Mouse (Mus musculus): ENCODE results near the gene Nosip.

Gene Nosip

GRCm38 (mm10) chr7:45035631-45036030, 26.6 kb upstream of the Nosip start:
- peak; percentile 89 for DNase-seq (ENCODE audit: low read depth, low spot score)

GRCm38 (mm10) chr7:45036702-45037101, 25.5 kb upstream of the Nosip start:
- DNase-seq (ENCODE audit: low read depth, low spot score) = no peak

GRCm38 (mm10) chr7:45037720-45038361, 24.4 kb upstream of the Nosip start:
- DNase-seq (ENCODE audit: low read depth, low spot score) = peak; percentile 67

- no peak for DNase-seq (ENCODE audit: low read depth, low spot score)
Observed at GRCm38 (mm10) chr7:45038411-45038810, 23.8 kb upstream of the Nosip start.

GRCm38 (mm10) chr7:45040851-45041250, 21.4 kb upstream of the Nosip start:
- no peak for DNase-seq (ENCODE audit: low read depth, low spot score)

DNA sequence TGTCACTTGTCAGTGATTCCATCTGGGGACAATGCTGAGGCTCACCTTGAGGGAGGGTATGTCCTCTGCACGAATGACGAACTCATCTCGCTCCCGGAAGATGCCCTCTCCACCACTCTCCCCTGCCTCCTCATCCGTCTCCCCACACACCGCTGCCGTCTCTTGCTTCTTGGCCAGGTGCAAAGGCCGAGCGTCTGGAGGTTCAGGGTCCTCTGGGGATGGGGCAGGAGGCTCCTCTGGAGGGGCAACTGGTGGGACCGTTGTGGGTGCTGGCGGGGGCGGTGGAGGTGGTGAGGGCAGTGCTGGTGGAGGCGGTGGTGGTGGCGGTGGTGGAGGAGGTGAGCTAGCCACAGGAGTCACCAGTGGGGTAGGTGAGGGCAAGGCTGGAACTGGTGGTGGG, 18.9 kb upstream of the Nosip start:
- DNase-seq (ENCODE audit: low read depth, low spot score) = no peak

DNA sequence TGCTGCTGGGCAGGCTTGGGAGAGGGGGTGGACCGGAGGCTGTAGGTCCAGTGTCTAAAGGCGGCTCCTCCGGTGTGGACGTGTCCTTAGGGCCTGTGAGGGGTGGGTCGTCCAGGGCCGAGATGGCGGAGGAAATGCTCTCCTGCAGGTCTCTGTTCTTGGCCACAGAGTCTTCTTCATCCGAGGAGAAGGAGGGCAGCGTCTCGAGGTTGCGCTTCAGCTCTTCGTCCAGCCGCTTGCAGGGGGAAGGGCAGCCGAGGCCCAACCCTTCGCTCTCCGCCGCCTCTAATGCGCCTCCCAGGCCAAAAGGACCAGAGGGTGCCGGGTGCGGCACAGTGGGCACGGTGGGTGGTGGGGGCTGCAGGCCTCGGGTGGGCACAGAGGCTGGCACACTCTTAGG, 16.5 kb upstream of the Nosip start:
- no peak for DNase-seq (ENCODE audit: low read depth, low spot score)

GRCm38 (mm10) chr7:45046853-45047350, 15.3 kb upstream of the Nosip start:
- no peak for DNase-seq (ENCODE audit: low read depth, low spot score)

- DNase-seq (ENCODE audit: low read depth, low spot score) = no peak
Observed at GRCm38 (mm10) chr7:45047491-45047890, 14.7 kb upstream of the Nosip start.

DNA sequence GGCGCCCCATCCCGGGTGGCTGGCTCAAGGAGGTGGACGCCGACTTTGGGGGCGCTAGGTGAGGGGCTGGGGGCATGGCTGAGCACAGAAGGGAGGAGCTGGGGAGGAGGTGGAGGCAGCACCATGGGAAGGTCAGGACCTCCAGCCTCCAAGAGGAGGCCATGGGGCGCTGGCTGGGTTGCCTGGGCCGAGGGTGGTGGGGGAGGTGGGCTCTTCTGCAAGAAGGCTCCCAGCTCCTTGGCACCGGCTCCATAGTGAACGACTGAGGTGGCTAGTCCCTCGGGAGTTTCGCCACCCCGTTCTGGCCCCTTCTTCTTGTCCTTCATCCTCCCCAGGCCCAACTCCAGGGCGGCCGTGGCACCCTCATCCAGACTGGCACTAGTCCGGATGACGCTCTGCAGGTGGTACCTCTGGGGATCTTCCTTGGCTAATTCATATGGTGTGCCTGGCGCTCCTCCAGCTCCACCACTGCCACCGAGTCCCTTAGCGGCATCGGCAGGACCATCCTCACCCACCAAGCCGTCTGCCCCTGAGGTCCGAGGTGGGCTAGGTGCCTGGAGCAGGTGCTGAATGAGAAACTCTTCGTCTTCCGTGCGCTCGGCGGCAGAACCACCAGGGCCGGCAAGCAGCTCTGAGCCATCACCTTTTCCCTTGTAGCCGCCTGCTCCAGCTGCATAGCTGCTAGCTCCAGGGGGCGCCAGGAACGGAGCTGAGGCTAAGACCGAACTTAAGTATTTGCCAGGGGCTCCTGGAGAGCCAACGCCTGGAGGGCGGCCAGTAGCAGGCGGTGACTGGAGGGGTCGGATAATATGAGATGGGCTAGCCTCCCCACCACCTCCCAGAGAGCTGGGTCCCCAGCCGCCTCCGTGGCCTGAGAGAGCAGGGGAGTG, 14.0 kb upstream of the Nosip start:
- DNase-seq (ENCODE audit: low read depth, low spot score) = no peak

DNA sequence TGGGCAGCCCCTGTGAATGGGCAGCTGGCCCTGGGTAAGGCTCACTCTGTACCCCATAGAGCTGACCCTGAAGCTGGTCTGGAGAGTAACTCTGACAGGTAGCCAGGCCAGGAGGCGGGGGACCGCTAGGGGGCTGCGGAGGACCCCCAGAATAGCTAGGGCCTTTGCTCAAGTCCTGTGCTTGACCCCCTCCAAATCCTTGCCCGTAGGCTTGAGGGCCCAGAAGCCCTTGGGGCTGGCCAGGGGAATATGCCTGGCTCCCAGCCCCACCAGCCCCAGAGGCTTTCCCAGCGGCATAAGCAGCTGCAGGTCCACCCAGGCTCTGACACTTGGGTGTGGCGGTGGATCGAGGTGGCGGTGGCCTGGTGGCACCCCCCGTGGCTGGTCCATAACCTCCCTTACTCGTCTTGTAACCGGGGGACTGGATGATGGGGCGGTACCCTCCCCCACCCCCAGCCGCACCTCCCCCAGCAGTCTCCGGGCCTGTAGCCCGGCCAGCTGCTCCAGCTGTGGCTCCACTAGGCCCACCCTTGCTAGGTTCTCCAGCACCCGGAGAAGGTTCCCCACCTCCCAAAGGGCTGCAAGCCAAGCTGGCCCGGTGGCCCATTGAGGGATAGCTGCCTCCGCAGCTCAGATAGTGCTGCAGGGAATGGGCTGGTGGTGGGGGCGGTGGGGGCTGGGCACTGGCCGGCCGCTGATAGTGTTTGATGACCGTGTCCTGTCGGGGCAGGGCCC, 13.1 kb upstream of the Nosip start:
- DNase-seq (ENCODE audit: low read depth, low spot score) = no peak

DNA sequence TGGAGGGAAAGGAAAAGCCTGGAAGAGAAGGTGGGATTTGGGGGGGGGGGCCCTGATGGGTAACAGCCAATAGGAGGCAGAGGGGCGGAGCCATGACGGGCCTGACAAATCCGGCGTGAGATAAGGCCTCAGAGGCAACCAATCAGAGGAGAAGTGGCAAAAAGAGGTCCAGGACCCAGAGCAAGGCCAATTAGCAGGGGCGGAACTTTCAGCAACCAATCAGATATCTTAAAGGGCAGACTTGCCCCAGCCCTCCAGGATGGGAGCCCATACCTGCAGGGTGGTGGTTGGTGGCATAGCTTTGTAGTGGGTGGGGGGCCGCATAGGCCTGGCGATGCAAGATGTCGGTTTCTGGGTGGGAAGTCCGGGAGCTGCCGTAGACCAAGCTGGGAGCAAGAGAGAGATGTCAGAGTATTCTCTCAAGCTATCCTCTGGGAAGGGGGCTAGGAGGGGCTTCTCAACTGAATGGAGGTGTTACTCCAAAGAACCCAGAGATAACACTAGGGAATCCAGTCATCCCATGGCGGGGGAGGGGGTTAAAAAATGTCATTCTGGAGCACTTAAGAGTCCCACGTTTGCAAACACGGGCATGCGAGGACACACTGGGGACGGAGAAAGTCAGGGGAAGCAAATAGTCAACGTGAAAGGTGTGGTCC, 11.2 kb upstream of the Nosip start:
- peak; percentile 89 for DNase-seq (ENCODE audit: low read depth, low spot score)

DNA sequence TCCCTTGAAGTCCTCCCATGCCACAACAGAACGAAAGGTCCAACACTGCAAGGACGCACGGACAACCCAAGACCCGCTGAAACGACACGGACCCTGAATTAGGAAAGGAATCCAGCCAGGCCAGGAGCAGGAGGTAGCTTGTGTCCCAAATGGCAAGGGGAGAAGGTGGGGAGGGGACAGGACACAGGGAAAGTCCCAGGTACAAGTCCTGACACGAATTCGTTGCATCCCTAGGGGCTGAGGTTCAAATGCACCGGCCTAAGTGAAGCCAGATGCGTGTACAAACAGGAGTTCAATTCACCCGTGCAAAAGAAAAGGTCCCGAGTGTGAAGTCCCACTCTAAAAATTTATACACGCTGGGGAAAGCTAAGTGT, 10.6 kb upstream of the Nosip start:
- peak; percentile 23 for DNase-seq (ENCODE audit: low read depth, low spot score)

DNA sequence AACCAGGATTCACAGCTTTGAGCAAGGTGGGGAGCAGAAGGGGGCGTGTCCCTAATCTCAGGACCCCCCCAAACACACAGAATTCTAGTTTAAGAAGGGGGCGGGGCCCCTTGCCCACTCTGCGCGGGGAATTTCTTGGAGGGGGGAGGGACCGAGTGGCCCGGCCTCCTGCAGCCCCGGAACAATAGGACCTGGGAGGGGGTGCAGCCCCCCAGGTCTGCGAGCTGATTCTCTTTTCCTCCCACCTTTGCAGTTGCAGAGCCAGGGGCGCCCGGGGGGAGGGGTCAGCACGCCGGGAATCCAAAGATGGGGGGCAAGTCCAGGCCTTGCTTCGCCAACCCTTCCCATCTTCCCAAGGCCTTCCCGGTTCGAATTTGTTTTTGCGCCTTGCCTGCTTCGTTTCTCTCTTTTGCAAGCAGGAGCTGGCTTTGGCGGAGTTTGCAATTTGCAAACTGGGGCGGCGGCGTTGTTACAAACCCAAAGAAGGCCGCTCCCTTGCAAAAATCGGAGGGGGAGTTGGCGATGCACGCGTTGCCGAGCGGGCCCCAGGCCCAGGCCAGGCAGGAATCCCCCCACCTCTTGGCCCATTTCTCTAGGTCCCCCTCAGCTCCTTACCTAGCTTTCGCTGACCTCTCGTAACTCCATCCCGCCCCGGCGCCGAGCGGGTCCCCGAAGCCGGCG, 9.9 kb upstream of the Nosip start:
- DNase-seq (ENCODE audit: low read depth, low spot score) = peak; percentile 49

GRCm38 (mm10) chr7:45052862-45053116, 9.4 kb upstream of the Nosip start, which contains the start of gene Prr12:
TSS of gene Prr12 (minus strand) at chr7:45052881.
- DNase-seq (ENCODE audit: low read depth, low spot score) = no peak

GRCm38 (mm10) chr7:45053117-45053930, 8.9 kb upstream of the Nosip start:
- peak; percentile 73 for DNase-seq (ENCODE audit: low read depth, low spot score)

DNA sequence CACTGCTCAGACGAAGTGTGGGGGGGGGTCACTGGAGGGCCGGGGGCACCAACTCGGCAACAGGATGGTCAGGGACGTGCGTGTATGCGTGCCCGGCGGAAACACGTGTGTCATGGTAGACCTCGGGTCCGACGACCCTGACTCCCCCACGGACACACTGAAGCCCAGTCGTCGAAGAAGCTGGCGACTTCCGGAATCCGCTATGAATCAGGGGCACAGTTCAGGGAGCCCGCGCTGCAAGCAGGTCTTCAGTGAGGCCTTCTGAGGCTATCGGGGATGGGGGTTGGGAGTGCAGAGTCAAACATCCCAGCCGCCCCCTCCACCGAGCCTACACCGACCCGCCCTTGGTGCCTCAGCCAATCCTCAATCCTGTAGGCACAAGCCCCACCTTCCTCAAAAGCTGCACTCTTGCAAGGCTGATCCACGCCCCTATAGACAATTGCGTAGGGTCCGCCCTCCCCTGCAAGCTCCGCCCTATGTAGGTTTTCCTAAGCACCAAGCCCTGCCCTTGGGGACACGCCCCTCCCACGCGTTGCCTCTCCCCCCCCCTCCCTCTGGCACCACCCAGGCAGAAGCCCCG, 8.2 kb upstream of the Nosip start:
- peak; percentile 98 for DNase-seq (ENCODE audit: low read depth, low spot score)

- DNase-seq (ENCODE audit: low read depth, low spot score) = no peak
Observed at GRCm38 (mm10) chr7:45056329-45056971, 5.8 kb upstream of the Nosip start.

DNA sequence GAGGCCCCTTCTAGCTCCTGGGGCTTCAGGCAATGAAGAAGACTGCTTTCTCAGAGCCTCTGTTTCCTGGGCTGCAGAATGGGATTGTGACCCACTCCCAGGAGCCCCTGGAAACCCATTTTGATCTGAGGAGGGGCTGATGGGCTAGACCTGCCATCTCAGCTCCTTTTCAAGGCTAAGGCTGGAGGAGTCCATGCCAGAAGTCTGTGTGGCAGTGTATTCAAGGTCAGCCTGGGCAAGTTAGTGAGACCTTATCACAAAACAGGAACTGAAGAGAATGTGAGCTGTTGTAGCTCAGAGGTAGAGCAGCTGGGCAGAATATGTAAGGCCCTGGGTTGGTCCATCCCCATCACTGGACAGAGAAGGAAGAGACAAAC, 5.3 kb upstream of the Nosip start:
- no peak for DNase-seq (ENCODE audit: low read depth, low spot score)
